Mouse (Mus musculus): ENCODE measurements around the gene Vmn2r-ps130.
"Not testable (repeated sequence)": the region's sequence is repeated elsewhere in the genome, so short reads cannot be mapped to it uniquely, and the experiment has no call there.

Gene Vmn2r-ps130

GRCm38 (mm10) chr17:23060866-23061265 is at the start of gene Vmn2r-ps130:
TSS of gene Vmn2r-ps130 (plus strand) at chr17:23061166.
- DNase-seq, result not testable (repeated sequence)
